Mouse (Mus musculus): Measurements from ENCODE around the gene Inava.

Gene Inava

GRCm38 (mm10) chr1:136233892-136234594, at the start of gene Inava:
Inava (minus strand) TSS chr1:136234264.
- in situ Hi-C loops (cut with MboI, MseI) = no loop called here

- in situ Hi-C loops (cut with MboI, MseI) = no loop called here
Measured at GRCm38 (mm10) chr1:136277366-136277765, 43.3 kb upstream of the Inava start.

GRCm38 (mm10) chr1:136268224-136268623, 34.2 kb upstream of the Inava start:
- in situ Hi-C loops (cut with MboI, MseI) = no loop called here

- in situ Hi-C loops (cut with MboI, MseI) = no loop called here
Measured at GRCm38 (mm10) chr1:136266127-136266526, 32.1 kb upstream of the Inava start.

GRCm38 (mm10) chr1:136263355-136263754, 29.3 kb upstream of the Inava start:
- in situ Hi-C loops (cut with MboI, MseI) = no loop called here

GRCm38 (mm10) chr1:136260635-136261238, 26.7 kb upstream of the Inava start, which contains the start of gene Gpr25:
Gpr25 (minus strand) TSS chr1:136260873.
- in situ Hi-C loops (cut with MboI, MseI) = no loop called here

- in situ Hi-C loops (cut with MboI, MseI) = no loop called here
Measured at GRCm38 (mm10) chr1:136259893-136260634, 26.0 kb upstream of the Inava start.

GRCm38 (mm10) chr1:136259543-136259892, 25.5 kb upstream of the Inava start:
- in situ Hi-C loops (cut with MboI, MseI) = no loop called here

- in situ Hi-C loops (cut with MboI, MseI) = no loop called here
Measured at GRCm38 (mm10) chr1:136258495-136258894, 24.4 kb upstream of the Inava start.

GRCm38 (mm10) chr1:136255657-136256056, 21.6 kb upstream of the Inava start:
- in situ Hi-C loops (cut with MboI, MseI) = no loop called here

GRCm38 (mm10) chr1:136255174-136255573, 21.1 kb upstream of the Inava start:
- in situ Hi-C loops (cut with MboI, MseI) = no loop called here

GRCm38 (mm10) chr1:136254503-136255065, 20.5 kb upstream of the Inava start:
- in situ Hi-C loops (cut with MboI, MseI) = no loop called here

- in situ Hi-C loops (cut with MboI, MseI) = no loop called here
Measured at GRCm38 (mm10) chr1:136253472-136253871, 19.4 kb upstream of the Inava start.

GRCm38 (mm10) chr1:136249662-136250061, 15.6 kb upstream of the Inava start:
- in situ Hi-C loops (cut with MboI, MseI) = no loop called here

GRCm38 (mm10) chr1:136247393-136247792, 13.3 kb upstream of the Inava start:
- in situ Hi-C loops (cut with MboI, MseI) = no loop called here

GRCm38 (mm10) chr1:136244469-136244868, 10.4 kb upstream of the Inava start:
- in situ Hi-C loops (cut with MboI, MseI) = no loop called here

GRCm38 (mm10) chr1:136241801-136242200, 7.7 kb upstream of the Inava start:
- in situ Hi-C loops (cut with MboI, MseI) = no loop called here

GRCm38 (mm10) chr1:136238495-136238894, 4.4 kb upstream of the Inava start:
- in situ Hi-C loops (cut with MboI, MseI) = no loop called here

- in situ Hi-C loops (cut with MboI, MseI) = no loop called here
Measured at GRCm38 (mm10) chr1:136234595-136235092, 580 bp upstream of the Inava start.

GRCm38 (mm10) chr1:136232986-136233790, 876 bp downstream of the Inava start:
- in situ Hi-C loops (cut with MboI, MseI) = no loop called here

- in situ Hi-C loops (cut with MboI, MseI) = no loop called here
Measured at GRCm38 (mm10) chr1:136232285-136232926, 1.7 kb downstream of the Inava start.
